Mouse (Mus musculus): ENCODE results near the gene Capn6. TPM values are rescaled to one million over a fixed set of nuclear protein-coding genes. Genes with fewer than 3 reads are reported as not detected.
A peak's percentile ranks its signal among the peaks of the same experiment; 100 is the strongest.

The Capn6 gene
- 26.4 and 27.1 TPM in 2 replicates for polyA plus RNA-seq (2015; fragmentation: Nextera tagmentation; extraction: Ambion mirVana)

- Histone ChIP-seq H3K9me3 (ENCODE audit: low read length) (no peaks in the 10 kb centered on the region), H3K4me2 (replicated peaks; ENCODE audit: low read depth, low read length) (peak within 1 kb of the TSS; percentile 47), H3K27ac (ENCODE audit: low read length) (no peak within 1 kb of the TSS), H3K36me3 (ENCODE audit: insufficient read depth, low read length) (no peaks in the 10 kb centered on the region), H3K27me3 (replicated peaks; ENCODE audit: insufficient read depth, low read length) (no peaks in the 10 kb centered on the region), H3K4me1 (ENCODE audit: insufficient read depth, low read depth, low read length) (no peaks in the 10 kb centered on the region), H3K4me3 (ENCODE audit: low read depth, low read length) (peak within 1 kb of the TSS; percentile 15), H3K9ac (replicated peaks; ENCODE audit: low read depth) (no peak within 1 kb of the TSS)
- ATAC-seq (peak; percentile 67), DNase-seq (ENCODE audit: low spot score) (peak; percentile 59)
- 24% methylated on average over 4 of the region's 4 CpGs for WGBS
- no peak for TF ChIP-seq EP300 (IDR thresholded peaks at IDR 0.05)
- TF ChIP-seq CTCF (IDR thresholded peaks at IDR 0.05): no peak
Measured at GRCm38 (mm10) chrX:143827212-143827611, at the start of gene Capn6. Gene Capn6, minus strand, starts transcription at chrX:143827414.

GRCm38 (mm10) chrX:143867129-143867664 lies 40.0 kb upstream of the Capn6 start:
- ATAC-seq: no peak
- TF ChIP-seq CTCF (IDR thresholded peaks at IDR 0.05): no peak
- TF ChIP-seq EP300 (IDR thresholded peaks at IDR 0.05): no peak
- H3K27me3 ChIP-seq (replicated peaks; ENCODE audit: insufficient read depth, low read length): no peaks in the 10 kb centered on the region
- H3K9ac ChIP-seq (replicated peaks; ENCODE audit: low read depth): no peak overlapping the region
- H3K9me3 ChIP-seq (ENCODE audit: low read length): no peaks in the 10 kb centered on the region
- DNase-seq (ENCODE audit: low spot score): no peak
- no peaks in the 10 kb centered on the region for H3K36me3 ChIP-seq (ENCODE audit: insufficient read depth, low read length)
- no peak overlapping the region for H3K4me3 ChIP-seq (ENCODE audit: low read depth, low read length)
- 80% methylated on average over 5 of the region's 5 CpGs for WGBS
- no peaks in the 10 kb centered on the region for H3K4me1 ChIP-seq (ENCODE audit: insufficient read depth, low read depth, low read length)
- H3K4me2 ChIP-seq (replicated peaks; ENCODE audit: low read depth, low read length): no peak overlapping the region
- no peak overlapping the region for H3K27ac ChIP-seq (ENCODE audit: low read length)

- H3K4me2 ChIP-seq (replicated peaks; ENCODE audit: low read depth, low read length): no peak overlapping the region
- H3K27ac ChIP-seq (ENCODE audit: low read length): no peak overlapping the region
- H3K4me3 ChIP-seq (ENCODE audit: low read depth, low read length): no peak overlapping the region
- no peak for DNase-seq (ENCODE audit: low spot score)
- ATAC-seq: no peak
- TF ChIP-seq CTCF (IDR thresholded peaks at IDR 0.05): no peak
- no peak for TF ChIP-seq EP300 (IDR thresholded peaks at IDR 0.05)
- no peaks in the 10 kb centered on the region for H3K9me3 ChIP-seq (ENCODE audit: low read length)
- no peaks in the 10 kb centered on the region for H3K36me3 ChIP-seq (ENCODE audit: insufficient read depth, low read length)
- no peak overlapping the region for H3K9ac ChIP-seq (replicated peaks; ENCODE audit: low read depth)
- no peaks in the 10 kb centered on the region for H3K4me1 ChIP-seq (ENCODE audit: insufficient read depth, low read depth, low read length)
- 72% methylated on average over 3 of the region's 3 CpGs for WGBS
- H3K27me3 ChIP-seq (replicated peaks; ENCODE audit: insufficient read depth, low read length): no peaks in the 10 kb centered on the region
Measured at GRCm38 (mm10) chrX:143851351-143851750, 24.1 kb upstream of the Capn6 start.

DNA sequence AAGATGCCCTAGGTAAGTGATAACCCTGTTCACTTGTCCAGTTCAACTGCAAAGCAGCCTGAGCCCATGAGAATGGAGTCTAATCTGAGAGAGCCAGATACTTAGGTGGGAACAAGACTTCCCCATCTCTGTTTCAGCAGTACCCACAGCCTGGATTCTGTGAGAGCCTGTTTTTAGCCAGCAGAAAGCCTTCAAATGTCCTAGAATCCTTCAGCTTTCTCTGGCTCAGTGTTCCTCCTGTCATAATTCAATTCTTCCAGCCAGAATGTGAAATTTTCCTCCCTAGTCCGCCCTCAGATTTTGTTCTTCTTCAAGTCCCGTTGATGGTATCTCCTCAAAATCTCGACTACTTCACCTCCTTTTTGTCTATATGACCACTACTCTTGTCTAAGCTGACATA lies 22.8 kb upstream of the Capn6 start:
- no peak for TF ChIP-seq CTCF (IDR thresholded peaks at IDR 0.05)
- no peak for TF ChIP-seq EP300 (IDR thresholded peaks at IDR 0.05)
- no peak overlapping the region for H3K4me3 ChIP-seq (ENCODE audit: low read depth, low read length)
- no peaks in the 10 kb centered on the region for H3K9me3 ChIP-seq (ENCODE audit: low read length)
- ATAC-seq: no peak
- 73% methylated on average over 3 of the region's 3 CpGs for WGBS
- no peaks in the 10 kb centered on the region for H3K27me3 ChIP-seq (replicated peaks; ENCODE audit: insufficient read depth, low read length)
- no peak overlapping the region for H3K27ac ChIP-seq (ENCODE audit: low read length)
- H3K36me3 ChIP-seq (ENCODE audit: insufficient read depth, low read length): no peaks in the 10 kb centered on the region
- no peak for DNase-seq (ENCODE audit: low spot score)
- H3K9ac ChIP-seq (replicated peaks; ENCODE audit: low read depth): no peak overlapping the region
- no peak overlapping the region for H3K4me2 ChIP-seq (replicated peaks; ENCODE audit: low read depth, low read length)
- no peaks in the 10 kb centered on the region for H3K4me1 ChIP-seq (ENCODE audit: insufficient read depth, low read depth, low read length)

DNA sequence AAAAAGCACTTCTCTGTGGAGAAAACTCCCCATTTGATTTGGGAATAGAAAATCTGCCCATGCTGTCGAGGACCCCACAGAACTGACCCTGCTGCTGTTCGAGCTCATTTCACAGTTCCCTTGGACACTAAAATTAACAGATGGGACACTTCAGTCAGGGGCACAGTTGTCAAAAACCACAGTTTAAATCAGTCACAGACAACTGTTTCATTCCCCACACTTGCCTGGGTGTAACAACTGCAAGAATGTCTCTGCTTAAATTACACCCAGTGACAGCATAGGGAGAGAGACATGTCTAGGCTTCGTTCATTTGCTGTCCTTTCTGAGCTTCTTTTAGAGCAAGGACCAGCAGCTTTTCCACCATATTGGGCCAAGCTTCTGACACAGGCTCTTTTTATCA lies 19.4 kb upstream of the Capn6 start:
- no peak overlapping the region for H3K27ac ChIP-seq (ENCODE audit: low read length)
- no peaks in the 10 kb centered on the region for H3K9me3 ChIP-seq (ENCODE audit: low read length)
- no peaks in the 10 kb centered on the region for H3K36me3 ChIP-seq (ENCODE audit: insufficient read depth, low read length)
- ATAC-seq: no peak
- no peak overlapping the region for H3K9ac ChIP-seq (replicated peaks; ENCODE audit: low read depth)
- WGBS: 64% methylated on average over 3 of the region's 3 CpGs
- no peak for DNase-seq (ENCODE audit: low spot score)
- TF ChIP-seq EP300 (IDR thresholded peaks at IDR 0.05) (no peak), CTCF (IDR thresholded peaks at IDR 0.05) (no peak)
- no peak overlapping the region for H3K4me3 ChIP-seq (ENCODE audit: low read depth, low read length)
- no peaks in the 10 kb centered on the region for H3K27me3 ChIP-seq (replicated peaks; ENCODE audit: insufficient read depth, low read length)
- H3K4me1 ChIP-seq (ENCODE audit: insufficient read depth, low read depth, low read length): no peaks in the 10 kb centered on the region
- H3K4me2 ChIP-seq (replicated peaks; ENCODE audit: low read depth, low read length): no peak overlapping the region

DNA sequence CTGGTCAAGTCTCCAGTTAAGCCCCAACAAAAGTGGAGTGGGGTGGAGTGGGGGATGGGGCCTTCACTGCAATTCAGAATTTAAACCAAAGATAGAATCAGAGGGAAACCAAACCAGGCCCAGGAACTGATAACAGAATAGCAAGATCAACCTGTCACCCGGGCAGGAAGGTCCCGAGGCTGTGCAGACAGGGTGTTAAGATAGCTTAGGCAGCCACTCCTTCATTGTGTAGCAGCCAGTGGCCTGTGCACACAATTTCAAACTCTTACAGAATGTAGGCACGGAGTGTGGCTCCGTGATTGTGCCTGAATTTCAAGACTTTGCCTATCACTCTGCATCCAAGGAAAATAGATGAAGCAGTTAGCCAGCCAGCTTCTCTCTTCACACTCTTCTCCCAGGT lies 693 bp downstream of the Capn6 start:
- H3K4me2 ChIP-seq (replicated peaks; ENCODE audit: low read depth, low read length): peak overlapping the region; percentile 47
- TF ChIP-seq EP300 (IDR thresholded peaks at IDR 0.05) (no peak), CTCF (IDR thresholded peaks at IDR 0.05) (no peak)
- H3K4me3 ChIP-seq (ENCODE audit: low read depth, low read length): peak overlapping the region; percentile 15
- no peak for ATAC-seq
- H3K27ac ChIP-seq (ENCODE audit: low read length): no peak overlapping the region
- 27% methylated on average over 4 of the region's 4 CpGs for WGBS
- no peaks in the 10 kb centered on the region for H3K36me3 ChIP-seq (ENCODE audit: insufficient read depth, low read length)
- no peaks in the 10 kb centered on the region for H3K9me3 ChIP-seq (ENCODE audit: low read length)
- no peaks in the 10 kb centered on the region for H3K27me3 ChIP-seq (replicated peaks; ENCODE audit: insufficient read depth, low read length)
- no peak for DNase-seq (ENCODE audit: low spot score)
- H3K4me1 ChIP-seq (ENCODE audit: insufficient read depth, low read depth, low read length): no peaks in the 10 kb centered on the region
- H3K9ac ChIP-seq (replicated peaks; ENCODE audit: low read depth): no peak overlapping the region

GRCm38 (mm10) chrX:143818961-143819360 lies 8.3 kb downstream of the Capn6 start:
- Histone ChIP-seq H3K4me2 (replicated peaks; ENCODE audit: low read depth, low read length) (no peak overlapping the region), H3K4me3 (ENCODE audit: low read depth, low read length) (no peak overlapping the region), H3K4me1 (ENCODE audit: insufficient read depth, low read depth, low read length) (no peaks in the 10 kb centered on the region), H3K36me3 (ENCODE audit: insufficient read depth, low read length) (no peaks in the 10 kb centered on the region), H3K9ac (replicated peaks; ENCODE audit: low read depth) (no peak overlapping the region), H3K27me3 (replicated peaks; ENCODE audit: insufficient read depth, low read length) (no peaks in the 10 kb centered on the region), H3K27ac (ENCODE audit: low read length) (no peak overlapping the region), H3K9me3 (ENCODE audit: low read length) (no peaks in the 10 kb centered on the region)
- peak; percentile 30; the same call in 1 of the 2 replicates for TF ChIP-seq CTCF (IDR thresholded peaks at IDR 0.05)
- no peak for TF ChIP-seq EP300 (IDR thresholded peaks at IDR 0.05)
- ATAC-seq (no peak), DNase-seq (ENCODE audit: low spot score) (no peak)
- 95% methylated on average over 2 of the region's 2 CpGs for WGBS
